Mouse (Mus musculus): ENCODE measurements at regions not wholly inside any gene's neighbourhood (a gene's known extent, or its start where the extent isn't known, plus 50 kb on each side); places are given as distances from the start of the nearest gene placed in this dataset.
A peak's percentile ranks its signal among the peaks of the same experiment; 100 is the strongest.

DNA sequence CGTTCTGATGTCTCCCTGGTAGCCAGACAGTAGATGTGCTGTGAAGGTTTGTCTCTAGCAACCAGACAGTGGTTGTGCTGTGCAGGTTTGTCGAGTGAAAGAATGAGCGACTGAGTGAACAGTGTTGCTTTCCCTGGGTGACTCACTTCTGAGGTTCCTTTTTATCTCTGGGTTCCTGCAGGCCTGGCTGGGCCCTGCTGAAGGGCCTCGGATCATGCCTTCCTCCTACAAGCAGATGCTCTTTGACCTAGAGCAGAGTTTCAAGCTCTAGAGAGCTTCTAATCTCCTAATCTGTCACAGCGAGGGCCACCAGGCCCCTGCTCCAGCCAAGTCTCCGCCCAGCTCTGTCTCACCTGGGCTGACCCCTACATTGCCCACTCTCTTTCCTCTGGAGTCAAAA, 95.6 kb downstream of the Sall1 start:
- no peak for TF ChIP-seq CTCF (conservative IDR thresholded peaks at IDR 0.05; ENCODE audit: insufficient read depth, insufficient read length, low read depth, low read length)
- TF ChIP-seq POLR2A (IDR thresholded peaks at IDR 0.05; ENCODE audit: low read depth, low read length): no peak
- H3K4me1 ChIP-seq (ENCODE audit: control insufficient read depth, insufficient read depth, low read length): peaks cover 3% of the 10 kb centered on the region; the same call in 1 of the 2 replicates
- no peaks in the 10 kb centered on the region for H3K36me3 ChIP-seq (ENCODE audit: control insufficient read depth, insufficient read depth, low read length)
- WGBS: 75% methylated on average over 6 of the region's 6 CpGs
- DNase-seq: no peak
- H3K4me3 ChIP-seq (ENCODE audit: insufficient read depth, low read depth, low read length): no peak overlapping the region
- no peak overlapping the region for H3K27ac ChIP-seq (ENCODE audit: insufficient read depth, low read depth, low read length)
- H3K27me3 ChIP-seq (replicated peaks; ENCODE audit: control insufficient read depth, insufficient read depth, low read length): no peaks in the 10 kb centered on the region

DNA sequence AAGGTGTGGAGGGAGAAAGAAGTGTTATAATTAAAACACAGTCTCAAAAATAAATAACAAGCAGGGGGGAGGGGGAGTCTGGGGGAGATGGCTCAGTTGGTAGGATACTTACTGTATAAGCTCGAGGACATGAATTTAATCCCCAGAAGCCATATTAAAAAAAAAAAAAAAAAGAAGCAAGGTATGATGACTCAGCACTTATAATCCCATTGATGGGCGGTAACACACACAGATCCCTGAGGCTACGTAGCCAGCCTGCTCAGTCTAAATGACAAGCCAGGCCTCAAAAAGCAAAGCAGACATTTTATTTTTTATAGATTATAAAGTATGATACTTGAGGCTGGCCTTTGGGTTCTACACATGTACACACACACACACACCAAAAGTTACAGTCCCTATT, 96.6 kb downstream of the Sall1 start:
- 76% methylated on average over 3 of the region's 3 CpGs for WGBS
- TF ChIP-seq POLR2A (IDR thresholded peaks at IDR 0.05; ENCODE audit: low read depth, low read length): no peak
- no peak for TF ChIP-seq CTCF (conservative IDR thresholded peaks at IDR 0.05; ENCODE audit: insufficient read depth, insufficient read length, low read depth, low read length)
- no peaks in the 10 kb centered on the region for H3K36me3 ChIP-seq (ENCODE audit: control insufficient read depth, insufficient read depth, low read length)
- H3K27me3 ChIP-seq (replicated peaks; ENCODE audit: control insufficient read depth, insufficient read depth, low read length): no peaks in the 10 kb centered on the region
- peaks cover 4% of the 10 kb centered on the region; the same call in 1 of the 2 replicates for H3K4me1 ChIP-seq (ENCODE audit: control insufficient read depth, insufficient read depth, low read length)
- no peak overlapping the region for H3K4me3 ChIP-seq (ENCODE audit: insufficient read depth, low read depth, low read length)
- H3K27ac ChIP-seq (ENCODE audit: insufficient read depth, low read depth, low read length): no peak overlapping the region
- no peak for DNase-seq

DNA sequence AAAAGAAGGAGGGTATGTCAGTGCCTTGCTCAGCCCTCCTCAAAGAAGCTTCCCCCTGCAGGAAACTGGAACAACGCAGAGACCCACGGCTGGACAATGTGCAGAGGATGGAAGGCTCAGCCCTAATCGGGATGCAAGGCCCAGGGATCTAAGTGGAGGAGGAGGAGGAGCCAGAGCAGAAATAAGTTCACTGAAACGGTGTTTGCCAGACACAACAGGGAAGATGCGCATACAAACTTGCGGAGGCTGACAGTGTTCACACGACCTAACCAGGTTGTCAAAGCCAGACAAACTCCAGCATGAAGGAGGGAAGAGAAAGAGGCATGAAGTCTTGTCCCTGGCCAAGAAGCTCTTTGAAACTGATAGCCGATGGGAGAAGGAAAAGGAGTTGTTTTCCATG, 98.3 kb downstream of the Sall1 start:
- no peak for DNase-seq
- TF ChIP-seq CTCF (conservative IDR thresholded peaks at IDR 0.05; ENCODE audit: insufficient read depth, insufficient read length, low read depth, low read length): no peak
- TF ChIP-seq POLR2A (IDR thresholded peaks at IDR 0.05; ENCODE audit: low read depth, low read length): no peak
- no peaks in the 10 kb centered on the region for H3K36me3 ChIP-seq (ENCODE audit: control insufficient read depth, insufficient read depth, low read length)
- no peak overlapping the region for H3K27ac ChIP-seq (ENCODE audit: insufficient read depth, low read depth, low read length)
- WGBS: 62% methylated on average over 8 of the region's 8 CpGs
- no peaks in the 10 kb centered on the region for H3K27me3 ChIP-seq (replicated peaks; ENCODE audit: control insufficient read depth, insufficient read depth, low read length)
- no peak overlapping the region for H3K4me3 ChIP-seq (ENCODE audit: insufficient read depth, low read depth, low read length)
- peaks cover 4% of the 10 kb centered on the region; the same call in 1 of the 2 replicates for H3K4me1 ChIP-seq (ENCODE audit: control insufficient read depth, insufficient read depth, low read length)

DNA sequence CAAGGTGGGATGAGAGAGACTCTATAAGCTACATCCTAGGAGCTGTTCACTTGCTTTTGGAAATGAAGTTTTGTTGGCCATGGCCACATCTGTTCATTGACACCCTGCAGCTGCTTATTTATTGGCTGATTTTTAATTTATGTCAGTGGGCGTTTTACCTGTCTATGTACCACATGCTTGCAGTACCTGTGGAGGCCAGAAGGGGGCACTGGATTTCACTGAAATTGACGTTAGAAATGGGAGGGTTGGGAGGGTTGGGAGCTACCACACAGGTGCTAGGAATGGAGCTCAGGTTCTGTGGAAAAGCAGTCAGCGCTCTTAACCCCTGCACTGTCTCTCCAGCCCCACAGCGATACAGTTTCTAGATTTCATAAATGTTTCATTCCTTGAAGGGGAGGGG, 99.9 kb downstream of the Sall1 start:
- Histone ChIP-seq H3K36me3 (ENCODE audit: control insufficient read depth, insufficient read depth, low read length) (no peaks in the 10 kb centered on the region), H3K27me3 (replicated peaks; ENCODE audit: control insufficient read depth, insufficient read depth, low read length) (no peaks in the 10 kb centered on the region), H3K4me3 (ENCODE audit: insufficient read depth, low read depth, low read length) (no peak overlapping the region), H3K4me1 (ENCODE audit: control insufficient read depth, insufficient read depth, low read length) (peaks cover 4% of the 10 kb centered on the region; the same call in 1 of the 2 replicates), H3K27ac (ENCODE audit: insufficient read depth, low read depth, low read length) (no peak overlapping the region)
- TF ChIP-seq POLR2A (IDR thresholded peaks at IDR 0.05; ENCODE audit: low read depth, low read length): no peak
- TF ChIP-seq CTCF (conservative IDR thresholded peaks at IDR 0.05; ENCODE audit: insufficient read depth, insufficient read length, low read depth, low read length): peak; percentile 57
- DNase-seq: peak; percentile 27
- 52% methylated on average over 4 of the region's 4 CpGs for WGBS

DNA sequence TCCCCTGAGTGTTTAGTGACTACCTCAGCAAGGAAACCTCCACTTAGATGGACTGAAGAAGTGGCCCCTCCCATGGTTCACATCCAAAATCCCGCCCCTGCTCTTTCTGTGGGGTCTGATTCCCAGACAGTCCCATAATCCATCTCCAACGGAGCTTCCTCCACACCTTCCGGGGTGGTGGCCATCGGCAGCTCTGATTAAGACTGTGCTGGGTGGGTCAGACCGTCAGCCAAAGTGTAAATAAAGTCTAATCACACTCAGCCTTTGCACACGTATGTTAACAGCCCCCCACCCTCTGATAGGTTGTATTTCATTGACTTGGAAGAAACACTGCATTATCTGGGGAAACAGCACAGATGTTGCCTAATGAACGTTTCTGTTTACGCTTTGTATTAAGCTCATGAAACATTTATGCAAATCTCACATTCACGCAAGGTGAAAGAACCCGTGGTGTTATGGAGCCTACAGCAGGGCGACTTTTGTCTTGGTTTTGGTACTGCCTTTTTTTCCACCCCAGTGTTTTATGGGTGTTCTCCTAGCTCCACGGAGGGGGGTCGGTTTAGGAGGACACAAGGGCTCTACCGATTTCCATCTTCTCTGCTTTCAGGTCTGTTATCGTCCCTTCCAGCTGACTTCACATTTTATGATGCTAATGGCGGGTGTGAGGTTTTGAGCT, 104.8 kb downstream of the Sall1 start:
- no peak overlapping the region for H3K27ac ChIP-seq (ENCODE audit: insufficient read depth, low read depth, low read length)
- H3K4me1 ChIP-seq (ENCODE audit: control insufficient read depth, insufficient read depth, low read length): peaks cover 4% of the 10 kb centered on the region; the same call in 1 of the 2 replicates
- TF ChIP-seq CTCF (conservative IDR thresholded peaks at IDR 0.05; ENCODE audit: insufficient read depth, insufficient read length, low read depth, low read length) (no peak), POLR2A (IDR thresholded peaks at IDR 0.05; ENCODE audit: low read depth, low read length) (no peak)
- no peaks in the 10 kb centered on the region for H3K27me3 ChIP-seq (replicated peaks; ENCODE audit: control insufficient read depth, insufficient read depth, low read length)
- no peak overlapping the region for H3K4me3 ChIP-seq (ENCODE audit: insufficient read depth, low read depth, low read length)
- no peaks in the 10 kb centered on the region for H3K36me3 ChIP-seq (ENCODE audit: control insufficient read depth, insufficient read depth, low read length)
- WGBS: 63% methylated on average over 16 of the region's 16 CpGs
- no peak for DNase-seq

DNA sequence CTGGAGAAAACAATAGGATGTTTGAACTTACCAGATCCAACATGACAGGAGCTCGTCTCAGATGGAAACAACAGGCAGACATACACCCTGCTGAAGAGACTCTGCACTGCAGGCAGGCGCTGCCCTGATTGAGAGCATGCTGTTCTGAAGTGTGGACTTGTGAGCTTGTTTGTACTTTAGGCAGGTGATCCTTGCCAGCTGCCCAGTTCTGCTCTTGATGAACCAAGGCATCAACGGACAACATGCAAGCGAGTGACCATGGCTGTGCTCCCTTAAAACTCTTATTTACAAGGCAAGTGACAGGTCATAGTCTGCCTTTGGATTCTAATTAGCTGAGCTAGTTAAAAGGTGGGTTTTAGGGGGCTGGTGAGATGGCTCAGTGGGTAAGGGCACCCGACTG, 109.3 kb downstream of the Sall1 start:
- Histone ChIP-seq H3K36me3 (ENCODE audit: control insufficient read depth, insufficient read depth, low read length) (no peaks in the 10 kb centered on the region), H3K4me3 (ENCODE audit: insufficient read depth, low read depth, low read length) (no peak overlapping the region), H3K27me3 (replicated peaks; ENCODE audit: control insufficient read depth, insufficient read depth, low read length) (no peaks in the 10 kb centered on the region), H3K4me1 (ENCODE audit: control insufficient read depth, insufficient read depth, low read length) (no peaks in the 10 kb centered on the region), H3K27ac (ENCODE audit: insufficient read depth, low read depth, low read length) (no peak overlapping the region)
- DNase-seq: peak; percentile 53
- 77% methylated on average over 5 of the region's 5 CpGs for WGBS
- no peak for TF ChIP-seq POLR2A (IDR thresholded peaks at IDR 0.05; ENCODE audit: low read depth, low read length)
- no peak for TF ChIP-seq CTCF (conservative IDR thresholded peaks at IDR 0.05; ENCODE audit: insufficient read depth, insufficient read length, low read depth, low read length)

DNA sequence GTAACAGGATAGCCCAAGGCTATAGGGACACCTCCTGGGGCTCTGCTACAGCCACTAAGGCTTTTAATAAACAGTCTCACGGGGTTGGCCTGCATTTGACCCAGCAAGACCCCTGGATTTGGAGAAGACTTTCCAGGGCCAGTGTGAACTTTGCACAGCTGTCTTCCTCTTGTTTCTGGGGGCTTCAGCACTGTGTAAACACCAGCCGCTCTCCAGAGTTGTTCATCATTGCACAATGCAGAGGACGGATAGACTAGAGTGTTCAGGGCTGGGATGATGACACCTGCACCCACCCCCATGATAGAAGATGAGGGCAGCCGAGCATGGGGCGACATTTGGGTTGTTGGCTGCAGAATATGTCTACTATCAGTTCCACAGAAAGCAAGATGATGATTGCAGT, 112.9 kb downstream of the Sall1 start:
- no peak for TF ChIP-seq CTCF (conservative IDR thresholded peaks at IDR 0.05; ENCODE audit: insufficient read depth, insufficient read length, low read depth, low read length)
- no peak for TF ChIP-seq POLR2A (IDR thresholded peaks at IDR 0.05; ENCODE audit: low read depth, low read length)
- H3K27me3 ChIP-seq (replicated peaks; ENCODE audit: control insufficient read depth, insufficient read depth, low read length): no peaks in the 10 kb centered on the region
- no peak overlapping the region for H3K27ac ChIP-seq (ENCODE audit: insufficient read depth, low read depth, low read length)
- DNase-seq: no peak
- H3K36me3 ChIP-seq (ENCODE audit: control insufficient read depth, insufficient read depth, low read length): no peaks in the 10 kb centered on the region
- no peaks in the 10 kb centered on the region for H3K4me1 ChIP-seq (ENCODE audit: control insufficient read depth, insufficient read depth, low read length)
- no peak overlapping the region for H3K4me3 ChIP-seq (ENCODE audit: insufficient read depth, low read depth, low read length)
- 79% methylated on average over 5 of the region's 5 CpGs for WGBS
